Mouse (Mus musculus) heart, postnatal 36 days (tissue): ENCODE measurements around the gene Cyp2d9. TPM values are rescaled to one million over a fixed set of nuclear protein-coding genes. Genes with fewer than 3 reads are reported as not detected.
"Not testable (repeated sequence)": the region's sequence is repeated elsewhere in the genome, so short reads cannot be mapped to it uniquely, and the experiment has no call there.

Experiments used
- DNase-seq, 2 experiments: peaks; one replicate each; pipeline ENCODE4 v3.0.0; 2021 to 2022
- intact Hi-C: fragments of 180-260 bp; cut with DNase I; formaldehyde crosslinking; loops from one replicate; pipeline ENCODE4 v1.15.1; 2025
- microRNA-seq, 2 experiments: library from miRNA; unstranded; fragments of <30 nt; microRNA quantifications; one replicate each; pipeline ENCODE4 v1.2.0; 2021; ENCODE audit warnings: borderline number of aligned reads in 2 of 2
- total RNA-seq, 2 experiments: library from RNA; stranded (reverse); gene quantifications; 2 replicates each; pipeline ENCODE4 v1.2.3; 2021

The Cyp2d9 gene
- total RNA-seq, 2 experiments from 2014 or later = not detected

DNA sequence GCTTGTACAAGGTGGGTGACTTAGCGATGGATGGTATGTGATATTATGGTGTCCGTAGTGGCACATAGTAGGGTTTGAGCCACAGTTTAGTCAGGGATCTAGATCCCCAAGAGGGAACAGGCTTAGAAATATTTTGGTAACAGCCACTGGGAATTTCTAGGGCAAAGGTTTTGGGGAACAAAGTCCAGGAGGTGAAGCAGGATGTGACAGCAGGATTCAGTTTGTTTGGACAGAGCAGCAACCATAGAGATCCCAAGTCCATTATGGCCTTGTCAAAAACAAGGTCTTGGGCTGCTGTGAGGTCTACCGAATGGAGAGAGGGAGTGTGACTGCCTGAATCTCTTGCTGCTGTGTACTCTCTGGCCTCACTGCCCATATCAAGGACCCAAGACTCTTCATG lies 10.4 kb downstream of the Cyp2d9 start:
- no peak for DNase-seq
- intact Hi-C loops = no loop called here

DNA sequence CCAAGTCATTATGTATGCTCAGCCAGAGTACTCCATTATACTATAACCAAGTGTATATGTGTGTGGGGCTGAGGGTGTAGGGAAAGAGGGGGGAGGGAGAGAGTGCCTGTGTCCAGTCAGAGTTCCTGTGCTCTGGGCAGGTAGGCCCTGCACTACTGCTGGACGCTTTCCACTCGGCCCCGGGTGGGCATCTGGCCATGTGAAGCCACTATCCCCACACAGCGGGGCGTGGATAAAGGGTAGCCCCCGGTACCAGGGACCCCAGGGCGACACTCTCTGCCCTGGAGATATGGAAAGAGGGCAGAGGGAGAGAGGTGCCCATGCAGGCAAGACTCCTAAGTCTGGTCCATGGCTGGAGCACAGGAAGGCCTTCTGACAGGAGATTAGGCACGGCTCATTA lies 12.0 kb downstream of the Cyp2d9 start:
- no peak for DNase-seq
- intact Hi-C loops = no loop called here

DNA sequence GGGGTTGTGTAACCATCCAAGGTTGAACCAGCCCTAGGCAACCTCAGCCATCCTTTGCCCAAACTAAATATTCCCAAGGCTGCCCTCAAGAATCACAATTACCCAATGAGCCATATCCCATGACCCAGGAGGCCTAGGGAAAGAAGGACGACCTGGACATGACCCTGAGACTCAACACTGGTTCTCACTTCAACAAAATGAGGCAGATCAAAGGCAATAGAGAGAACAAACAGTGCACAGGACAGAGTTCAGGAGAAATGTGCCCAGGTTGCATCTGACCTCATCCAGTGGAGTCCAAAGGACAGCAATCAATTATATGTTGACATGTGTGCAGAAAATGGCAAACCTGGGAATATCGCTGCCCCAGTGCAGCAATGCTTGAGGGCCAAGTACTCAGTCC lies 16.8 kb downstream of the Cyp2d9 start:
- intact Hi-C loops = not testable (repeated sequence)

DNA sequence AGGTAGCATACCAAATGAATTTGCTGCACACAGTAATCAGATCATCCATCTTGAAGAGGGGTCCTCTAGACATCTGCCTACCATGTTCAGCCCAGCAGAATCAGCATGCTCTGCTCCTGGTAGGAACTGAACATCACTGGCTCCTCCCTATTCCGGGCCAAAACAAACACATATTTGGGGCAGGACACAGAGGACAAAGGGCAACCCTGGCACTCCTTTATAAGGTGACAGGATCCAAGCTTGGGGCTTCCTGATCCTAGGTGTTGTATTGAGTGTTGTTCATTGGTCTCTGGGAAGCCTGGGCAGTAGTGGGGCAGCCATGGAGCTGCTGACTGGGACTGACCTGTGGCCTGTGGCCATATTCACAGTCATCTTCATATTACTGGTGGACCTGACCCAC lies 18.9 kb downstream of the Cyp2d9 start:
- DNase-seq, intact Hi-C loops: not testable (repeated sequence)

More for the DNA sequence above, 16.8 kb downstream of the Cyp2d9 start:
- DNase-seq = not testable (repeated sequence)

DNA sequence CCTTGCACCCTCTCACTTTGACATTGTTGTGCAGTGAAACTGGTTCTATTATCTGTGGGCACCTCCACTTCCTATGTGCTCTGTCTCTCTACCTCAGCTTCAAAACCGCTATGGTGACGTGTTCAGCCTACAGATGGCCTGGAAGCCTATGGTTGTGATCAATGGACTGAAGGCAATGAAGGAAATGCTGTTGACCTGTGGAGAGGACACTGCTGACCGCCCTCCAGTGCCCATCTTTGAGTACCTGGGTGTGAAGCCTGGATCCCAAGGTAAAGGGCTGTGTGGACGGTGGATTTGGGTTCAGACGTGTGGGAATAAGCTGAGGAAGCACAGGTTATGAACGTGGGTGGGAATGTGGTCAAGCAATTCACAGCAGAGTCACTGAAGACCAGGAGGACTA lies 20.3 kb downstream of the Cyp2d9 start:
- DNase-seq, intact Hi-C loops: not testable (repeated sequence)

DNA sequence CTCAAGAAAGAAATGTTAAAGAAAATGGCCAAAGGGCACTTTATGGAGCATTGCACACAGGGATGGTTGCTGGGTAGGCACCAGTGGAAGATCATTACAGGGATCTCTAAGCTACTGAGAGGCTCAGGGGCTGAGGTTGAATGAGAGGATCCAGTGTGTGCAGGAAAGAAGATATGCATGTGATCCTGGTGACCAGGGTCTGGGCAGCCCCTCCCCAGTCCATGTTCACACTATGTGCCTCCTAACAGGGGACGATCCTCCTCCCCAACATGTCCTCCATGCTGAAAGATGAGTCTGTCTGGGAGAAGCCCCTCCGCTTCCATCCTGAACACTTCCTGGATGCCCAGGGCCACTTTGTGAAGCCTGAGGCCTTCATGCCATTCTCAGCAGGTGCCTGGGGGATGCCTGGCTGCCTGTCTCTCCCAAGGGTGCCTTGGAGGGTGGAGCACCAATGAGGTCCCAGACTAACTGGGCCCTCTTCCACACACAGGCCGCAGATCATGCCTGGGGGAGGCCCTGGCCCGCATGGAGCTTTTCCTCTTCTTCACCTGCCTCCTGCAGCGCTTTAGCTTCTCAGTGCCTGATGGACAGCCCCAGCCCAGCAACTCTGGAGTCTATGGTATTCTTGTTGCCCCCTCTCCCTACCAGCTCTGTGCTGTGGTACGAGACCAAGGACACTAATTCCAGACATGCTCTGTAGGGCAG lies 23.0 kb downstream of the Cyp2d9 start:
- DNase-seq, intact Hi-C loops: not testable (repeated sequence)

DNA sequence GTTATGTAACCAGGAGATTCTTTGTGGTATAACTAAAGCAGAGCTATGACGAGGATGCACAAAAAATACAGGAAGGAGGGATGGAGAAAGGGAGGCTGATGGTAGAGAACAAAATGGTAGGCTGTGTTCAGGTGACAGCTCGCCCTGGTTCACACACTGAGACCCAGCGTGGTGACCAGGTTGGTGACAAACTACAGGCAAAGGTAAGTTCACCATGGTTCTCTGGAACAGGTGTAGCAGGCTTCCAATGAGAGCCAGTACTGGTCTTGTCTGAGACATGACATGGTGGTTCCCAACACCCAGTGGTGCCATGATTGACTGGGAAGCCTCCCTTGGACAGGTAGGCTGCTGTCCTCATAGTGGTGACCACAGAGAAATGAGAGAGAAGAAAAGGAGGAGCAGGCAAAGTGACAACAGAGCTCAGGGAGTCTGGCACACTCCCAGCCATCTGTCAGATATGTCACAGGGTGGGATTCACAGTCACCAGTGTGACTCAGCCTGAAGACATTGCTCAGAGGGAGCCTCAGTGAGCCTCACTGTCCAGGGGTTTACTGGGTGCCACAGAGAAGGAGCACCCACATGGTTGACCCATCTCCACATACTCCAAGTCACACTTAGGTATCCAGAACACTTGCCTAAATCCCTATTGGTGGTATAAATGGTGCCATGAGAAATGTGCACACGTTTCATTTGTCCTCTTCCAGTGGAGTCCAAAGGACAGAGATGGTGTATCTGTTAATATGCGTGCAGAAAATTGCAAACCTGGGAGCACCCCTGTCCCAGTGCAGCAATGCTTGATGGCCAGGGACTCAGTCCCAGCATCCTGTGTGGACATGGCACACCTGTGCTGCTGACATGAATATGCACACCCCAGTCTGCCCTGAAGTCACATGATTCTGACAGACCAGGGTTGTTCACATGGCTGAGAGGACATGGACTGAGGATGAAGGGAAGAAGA lies 24.1 kb downstream of the Cyp2d9 start:
- DNase-seq = no peak
- intact Hi-C loops = no loop called here

DNA sequence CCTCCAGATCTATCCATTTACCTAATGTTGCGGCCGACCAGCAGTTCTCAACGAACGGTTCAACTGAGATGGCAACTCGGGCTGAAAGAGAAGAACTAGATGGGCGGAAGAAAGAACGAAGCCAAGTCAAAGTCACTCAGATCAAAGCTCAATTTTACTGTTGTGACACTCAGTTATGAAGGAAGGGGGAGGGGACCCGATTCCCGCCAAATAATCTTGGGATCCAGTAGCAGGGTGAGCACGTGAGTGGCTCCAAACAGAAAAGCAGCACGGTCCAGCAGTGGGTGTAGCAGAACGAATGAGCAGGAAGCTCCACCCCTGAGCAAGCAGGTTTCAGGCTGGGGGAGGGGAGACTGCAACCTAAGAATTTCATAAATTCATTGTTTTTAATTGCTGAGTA lies 26.0 kb downstream of the Cyp2d9 start:
- intact Hi-C loops, DNase-seq: not testable (repeated sequence)

DNA sequence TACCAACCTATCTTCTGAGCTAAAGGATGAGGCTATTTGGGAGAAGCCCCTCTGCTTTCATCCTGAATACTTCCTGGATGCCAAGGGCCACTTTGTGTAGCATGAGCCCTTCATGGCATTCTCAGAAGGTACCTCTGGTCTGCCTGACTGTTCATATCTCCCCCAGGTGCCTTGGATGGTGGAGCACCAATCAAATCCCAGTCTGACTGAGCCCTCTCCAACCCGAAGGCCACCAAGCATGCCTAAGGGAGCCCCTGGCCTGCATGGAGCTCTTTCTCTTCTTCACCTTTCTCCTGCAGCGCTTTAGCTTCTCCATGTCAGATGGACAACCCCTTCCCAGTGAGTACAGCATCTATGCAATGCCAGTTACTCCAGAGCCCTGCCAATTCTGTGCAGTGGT lies 31.5 kb downstream of the Cyp2d9 start:
- DNase-seq = no peak
- intact Hi-C loops = no loop called here

DNA sequence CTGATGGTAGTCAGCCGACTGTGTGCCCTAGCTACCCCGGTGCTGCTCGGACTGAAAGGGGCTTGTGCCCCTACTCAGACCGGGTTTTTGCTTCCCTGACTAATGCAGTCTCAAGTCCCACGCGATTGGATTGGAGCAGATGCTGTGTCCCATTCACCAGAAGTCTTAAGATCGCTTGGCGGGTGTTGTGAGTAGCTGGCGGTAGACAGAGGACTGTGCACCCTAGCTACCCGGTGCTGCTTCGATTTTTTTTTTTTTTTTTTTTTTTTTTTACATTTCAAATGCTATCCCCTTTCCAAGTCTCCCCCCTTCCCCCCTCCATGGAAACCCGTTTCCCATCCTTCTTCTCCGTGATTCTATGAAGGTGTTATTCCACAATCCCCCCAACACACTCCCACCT lies 61.0 kb downstream of the Cyp2d9 start:
- DNase-seq, intact Hi-C loops: not testable (repeated sequence)

Small RNA genes within 50 kb of the gene (microRNA-seq; reads per million reads assigned to microRNA genes)
- 0 reads per million in 2 experiments for gene Gm25990
- gene Gm27331 = 0 reads per million in 2 experiments
- gene Gm27622 = 0 reads per million in 2 experiments
- gene Gm27825 = 0 reads per million in 2 experiments
- 0 reads per million in 2 experiments for gene Mir7684

Other genes starting within 250 kb of the Cyp2d9 start
- gene Shisa8, start 220.6 kb upstream of the Cyp2d9 start, total RNA-seq = under 1 TPM; 0.14 to 0.19 TPM
- gene Tnfrsf13c, start 209.1 kb upstream of the Cyp2d9 start, total RNA-seq = under 1 TPM; 0.28 to 0.30 TPM
- gene Cenpm, start 188.7 kb upstream of the Cyp2d9 start, total RNA-seq = under 1 TPM; 0.42 to 0.51 TPM
- gene 1500009C09Rik, start 181.0 kb upstream of the Cyp2d9 start, total RNA-seq = not detected
- under 1 TPM; 0.35 to 0.36 TPM for gene Sept3, start 158.5 kb upstream of the Cyp2d9 start, total RNA-seq
- not detected for gene Wbp2nl, start 134.5 kb upstream of the Cyp2d9 start, total RNA-seq
- gene Naga, start 94.5 kb upstream of the Cyp2d9 start, total RNA-seq = 10 to 100 TPM; 28.3 to 34.2 TPM
- 1 to 10 TPM in 1 of 2 experiments, under 1 TPM in 1; 0.76 to 1.6 TPM for gene Pheta2, start 94.5 kb upstream of the Cyp2d9 start, total RNA-seq
- gene Smdt1, start 94.5 kb upstream of the Cyp2d9 start, total RNA-seq = 100 to 1,000 TPM; 192 to 202 TPM
- gene Ndufa6, start 79.1 kb upstream of the Cyp2d9 start, total RNA-seq = 100 to 1,000 TPM; 702 to 740 TPM
- 10 to 100 TPM; 25.6 to 25.8 TPM for gene Cyp2d22, start 53.2 kb upstream of the Cyp2d9 start, total RNA-seq
- under 1 TPM; 0.22 to 0.36 TPM for gene Cyp2d11, start 39.4 kb upstream of the Cyp2d9 start, total RNA-seq
- not detected for gene Cyp2d10, start 26.2 kb upstream of the Cyp2d9 start, total RNA-seq
- gene Cyp2d12, start 121.6 kb downstream of the Cyp2d9 start, total RNA-seq = not detected
- gene Cyp2d34, start 187.5 kb downstream of the Cyp2d9 start, total RNA-seq = not detected